Mouse (Mus musculus) megakaryocyte, adult 5-6 weeks (primary cell): Measurements from ENCODE around the gene Gpa33. TPM values are rescaled to one million over a fixed set of nuclear protein-coding genes. Genes with fewer than 3 reads are reported as not detected.
A peak's percentile ranks its signal among the peaks of the same experiment; 100 is the strongest.
"Not testable (repeated sequence)": the region's sequence is repeated elsewhere in the genome, so short reads cannot be mapped to it uniquely, and the experiment has no call there.

Experiments
- ATAC-seq: 2 replicates; pipeline ENCODE4 v1.8.0; 2016; ENCODE audit warnings: mild to moderate bottlenecking, inconsistent platforms; ENCODE audit not compliant: poor library complexity, severe bottlenecking
- total RNA-seq, 2 experiments: library from RNA; stranded (forward) in 1 of 2; stranded (reverse) in 1 of 2; fragments of 153-499, 151-499 nt in 1 of 2; fragments of 221-1000, 200-1000 nt in 1 of 2; gene quantifications; 2 replicates each; pipeline versions ENCODE4 v1.2.3 to v1.2.4; 2015 to 2017

Gpa33 gene
- total RNA-seq, 2 experiments from 2014 or later: not detected

GRCm38 (mm10) chr1:166128551-166128950 is 1.5 kb upstream of the Gpa33 start:
- no peak for ATAC-seq

GRCm38 (mm10) chr1:166132367-166132766 is 2.3 kb downstream of the Gpa33 start:
- no peak for ATAC-seq

GRCm38 (mm10) chr1:166135091-166135740 is 5.2 kb downstream of the Gpa33 start:
- no peak for ATAC-seq

DNA sequence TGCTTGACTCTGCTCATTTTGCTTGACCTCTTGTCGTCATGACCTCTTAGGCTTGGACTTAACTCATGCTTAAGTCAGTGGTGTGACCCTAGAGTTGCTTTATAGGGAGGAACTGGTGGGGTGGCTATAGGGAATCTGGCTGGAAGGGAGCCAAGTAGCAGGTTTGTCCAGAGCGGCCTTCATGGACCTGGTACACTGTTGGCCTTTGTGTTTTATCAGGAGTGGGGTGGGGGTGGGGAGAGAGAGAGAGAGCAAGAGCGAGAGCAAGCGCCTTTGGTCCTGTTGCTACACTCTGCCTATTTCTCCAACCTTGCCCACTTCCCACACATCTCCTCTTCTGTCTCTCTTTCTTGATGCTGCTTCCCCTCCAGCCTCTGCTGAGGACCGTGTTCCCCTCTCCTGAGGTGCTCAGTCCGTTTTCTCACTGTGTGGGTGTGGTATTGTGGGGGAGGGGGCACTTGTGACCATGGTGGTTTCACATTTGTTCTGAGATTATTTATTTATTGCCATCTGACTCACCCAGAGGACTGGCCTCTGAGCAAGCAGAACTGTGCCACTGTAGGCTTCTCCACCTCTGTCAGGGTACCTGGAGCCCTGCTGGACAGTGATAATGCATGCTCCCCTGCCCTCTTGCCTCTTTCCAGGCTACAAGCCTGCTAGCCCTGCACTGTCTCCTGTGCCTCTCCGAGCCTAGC is 7.4 kb downstream of the Gpa33 start:
- ATAC-seq: peak; percentile 38

GRCm38 (mm10) chr1:166138136-166138535 is 8.1 kb downstream of the Gpa33 start:
- ATAC-seq: peak; percentile 94

- ATAC-seq: no peak
These were observed 9.1 kb downstream of the Gpa33 start for GRCm38 (mm10) chr1:166139113-166139512.

DNA sequence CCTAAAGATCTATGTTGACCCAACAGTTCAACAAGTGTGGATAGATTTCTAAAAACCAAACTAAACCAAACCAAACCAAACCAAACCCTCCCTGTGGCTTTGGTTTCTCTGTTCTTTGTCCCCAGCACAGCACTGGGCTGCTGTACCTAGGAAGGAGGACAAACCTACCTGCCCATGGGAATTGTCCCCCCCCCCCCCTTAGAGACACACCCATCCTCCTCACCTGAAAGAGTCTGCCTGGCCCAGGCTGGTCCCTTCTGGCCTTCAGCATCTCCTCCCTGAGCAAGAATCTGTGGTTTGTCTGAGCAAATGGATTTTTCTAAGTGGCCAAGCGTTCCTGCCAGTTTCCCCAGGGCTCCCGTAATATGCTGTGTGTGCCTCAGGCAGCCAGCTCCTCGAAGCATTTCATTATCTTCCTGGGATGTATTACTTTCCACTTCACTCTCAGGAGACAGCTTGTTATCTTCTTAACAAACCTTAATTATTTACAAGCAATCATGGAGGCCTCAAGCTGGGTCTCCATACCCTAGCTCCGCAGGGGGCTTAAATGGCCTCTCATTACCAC is 9.7 kb downstream of the Gpa33 start:
- ATAC-seq: no peak

DNA sequence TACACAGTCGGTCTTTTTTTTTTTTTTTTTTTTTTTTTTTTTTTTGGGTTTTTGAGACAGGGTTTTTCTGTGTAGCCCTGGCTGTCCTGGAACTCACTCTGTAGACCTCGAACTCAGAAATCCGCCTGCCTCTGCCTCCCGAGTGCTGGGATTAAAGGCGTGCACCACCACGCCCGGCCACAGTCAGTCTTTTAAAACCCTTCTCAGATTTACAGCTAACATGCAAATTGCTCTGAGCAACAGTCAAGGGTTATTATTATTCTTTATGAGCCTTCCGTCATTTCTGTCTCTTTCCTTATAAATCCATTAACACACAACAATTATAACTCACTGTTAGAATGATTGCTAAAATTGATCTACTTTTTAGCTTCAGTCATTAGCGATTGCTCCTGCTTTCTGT is 11.8 kb downstream of the Gpa33 start:
- ATAC-seq: not testable (repeated sequence)

GRCm38 (mm10) chr1:166142369-166142768 is 12.3 kb downstream of the Gpa33 start:
- ATAC-seq: no peak

- ATAC-seq: peak; percentile 74
These were observed 16.6 kb downstream of the Gpa33 start for GRCm38 (mm10) chr1:166146626-166147025.

- ATAC-seq: no peak
These were observed 17.6 kb downstream of the Gpa33 start for GRCm38 (mm10) chr1:166147657-166148056.

DNA sequence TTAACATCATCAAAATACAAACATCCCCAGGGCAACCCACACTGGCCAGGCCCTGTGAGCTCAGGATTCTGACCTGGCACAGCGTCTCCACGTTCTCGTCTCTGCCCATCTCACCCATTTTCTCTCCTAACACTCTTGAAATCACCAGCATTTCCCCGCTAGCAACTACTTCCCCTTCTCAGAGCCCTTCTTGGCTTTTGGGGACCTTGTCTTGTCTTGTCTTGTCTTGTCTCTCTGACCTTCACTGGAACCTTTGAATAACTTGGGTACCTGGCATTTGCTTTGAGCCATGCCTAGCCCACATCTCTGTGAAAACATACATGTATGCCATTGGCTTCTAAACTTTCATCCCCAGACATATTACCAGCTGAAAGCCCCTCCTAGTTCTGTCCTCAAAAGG is 19.4 kb downstream of the Gpa33 start:
- ATAC-seq: no peak

- no peak for ATAC-seq
These were observed 20.0 kb downstream of the Gpa33 start for GRCm38 (mm10) chr1:166150035-166150434.

GRCm38 (mm10) chr1:166151341-166151740 is 21.3 kb downstream of the Gpa33 start:
- ATAC-seq: no peak

DNA sequence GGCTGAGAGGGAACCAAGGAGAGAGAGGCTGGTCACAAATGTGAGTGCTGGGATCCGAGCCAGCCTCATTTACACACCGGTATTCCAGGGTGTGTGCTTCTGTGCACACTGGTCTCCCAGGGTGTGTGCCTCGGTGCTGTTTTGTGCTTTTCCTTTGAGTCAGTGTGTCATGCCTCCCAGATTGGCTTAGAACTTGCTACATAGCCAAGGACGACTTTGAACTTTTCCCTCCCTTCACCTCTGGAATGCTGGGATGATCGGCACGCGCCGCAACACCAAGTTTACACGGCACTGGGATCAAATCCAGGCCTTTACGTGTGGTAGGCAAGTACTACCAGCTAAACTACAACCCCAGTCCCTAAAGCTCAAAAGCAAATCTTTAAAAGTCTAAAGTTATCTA is 22.0 kb downstream of the Gpa33 start:
- no peak for ATAC-seq

- ATAC-seq: peak; percentile 81
These were observed 23.5 kb downstream of the Gpa33 start for GRCm38 (mm10) chr1:166153351-166154120.

GRCm38 (mm10) chr1:166154162-166155112 is 24.4 kb downstream of the Gpa33 start:
- ATAC-seq: peak; percentile 88

- ATAC-seq: no peak
These were observed 25.1 kb downstream of the Gpa33 start for GRCm38 (mm10) chr1:166155113-166155494.

DNA sequence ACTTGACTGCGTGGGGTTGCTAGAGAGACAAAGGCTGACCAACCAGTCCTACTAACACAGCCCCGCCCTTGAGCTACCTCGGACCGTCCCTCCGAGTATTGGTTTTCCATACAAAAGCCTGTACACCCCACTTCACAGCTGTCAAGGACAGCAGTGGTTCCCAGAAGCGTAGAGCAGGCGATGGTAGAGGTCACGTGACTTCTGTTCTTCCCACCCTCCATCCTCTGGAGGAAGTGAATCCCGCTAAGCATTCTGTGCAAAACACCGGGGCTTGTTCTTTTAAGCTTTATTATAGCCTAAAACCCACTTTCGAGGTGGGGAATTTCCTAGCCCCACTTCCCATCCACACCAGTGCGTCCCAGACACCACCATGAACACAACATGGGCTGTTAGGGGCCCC is 27.7 kb downstream of the Gpa33 start:
- no peak for ATAC-seq

- ATAC-seq: no peak
These were observed 28.6 kb downstream of the Gpa33 start for GRCm38 (mm10) chr1:166158664-166159063.
